Mouse (Mus musculus) retina, adult 2 months (tissue): ENCODE data around the gene Nckap5l.
A peak's percentile ranks its signal among the peaks of the same experiment; 100 is the strongest.
"Not testable (repeated sequence)": the region's sequence is repeated elsewhere in the genome, so short reads cannot be mapped to it uniquely, and the experiment has no call there.

Experiments used
- DNase-seq: peaks from one replicate; pipeline ENCODE4 v3.0.0-alpha.2; 2012; ENCODE audit warnings: low read depth, low spot score

Nckap5l gene

DNA sequence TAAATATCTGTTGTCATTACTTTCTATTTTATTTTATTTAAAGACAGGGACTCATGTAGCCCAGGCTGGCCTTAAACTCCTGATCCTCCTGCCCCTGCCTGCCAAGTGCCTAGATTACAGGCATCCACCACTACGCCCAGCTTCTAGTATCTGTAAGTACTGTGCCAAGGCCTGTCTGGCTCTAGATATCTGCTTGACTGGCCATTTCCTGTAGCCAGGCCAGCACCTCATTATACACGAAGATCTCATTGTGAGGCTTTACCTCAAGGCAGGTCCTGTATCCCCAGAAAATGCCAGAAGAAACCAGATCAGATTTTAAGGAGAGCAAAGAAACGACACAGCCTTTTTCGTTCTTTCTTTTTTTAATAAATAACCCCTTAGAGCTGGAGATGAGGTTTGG lies 12.2 kb upstream of the Nckap5l start:
- DNase-seq, result no peak

- DNase-seq, result peak; percentile 59
These were observed 11.5 kb upstream of the Nckap5l start for GRCm38 (mm10) chr15:99469067-99469466.

DNA sequence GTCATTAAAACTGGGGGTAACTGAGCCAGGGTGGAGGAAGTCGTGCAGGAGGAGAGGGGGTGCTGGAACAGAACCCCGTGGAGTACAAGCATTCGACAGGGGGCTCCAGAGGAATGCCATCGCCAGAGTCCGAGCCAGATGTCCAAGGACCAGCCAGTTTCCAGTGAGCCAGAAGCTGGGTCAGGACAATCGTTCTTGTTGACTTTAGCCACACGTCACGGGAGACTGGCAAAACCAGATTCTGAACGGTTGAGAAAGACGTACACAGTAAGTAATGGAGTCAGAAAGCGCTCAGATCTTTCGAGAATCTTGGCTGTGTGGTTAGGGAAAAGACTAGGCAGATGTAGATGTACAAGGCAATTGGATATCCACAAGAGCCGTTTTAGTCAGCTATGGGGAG lies 5.6 kb upstream of the Nckap5l start:
- no peak for DNase-seq

- DNase-seq, result no peak
These were observed 464 bp downstream of the Nckap5l start for GRCm38 (mm10) chr15:99456963-99457605.

GRCm38 (mm10) chr15:99456338-99456962 lies 1.1 kb downstream of the Nckap5l start:
- DNase-seq, result no peak

- no peak for DNase-seq
These were observed 2.1 kb downstream of the Nckap5l start for GRCm38 (mm10) chr15:99455415-99455814.

DNA sequence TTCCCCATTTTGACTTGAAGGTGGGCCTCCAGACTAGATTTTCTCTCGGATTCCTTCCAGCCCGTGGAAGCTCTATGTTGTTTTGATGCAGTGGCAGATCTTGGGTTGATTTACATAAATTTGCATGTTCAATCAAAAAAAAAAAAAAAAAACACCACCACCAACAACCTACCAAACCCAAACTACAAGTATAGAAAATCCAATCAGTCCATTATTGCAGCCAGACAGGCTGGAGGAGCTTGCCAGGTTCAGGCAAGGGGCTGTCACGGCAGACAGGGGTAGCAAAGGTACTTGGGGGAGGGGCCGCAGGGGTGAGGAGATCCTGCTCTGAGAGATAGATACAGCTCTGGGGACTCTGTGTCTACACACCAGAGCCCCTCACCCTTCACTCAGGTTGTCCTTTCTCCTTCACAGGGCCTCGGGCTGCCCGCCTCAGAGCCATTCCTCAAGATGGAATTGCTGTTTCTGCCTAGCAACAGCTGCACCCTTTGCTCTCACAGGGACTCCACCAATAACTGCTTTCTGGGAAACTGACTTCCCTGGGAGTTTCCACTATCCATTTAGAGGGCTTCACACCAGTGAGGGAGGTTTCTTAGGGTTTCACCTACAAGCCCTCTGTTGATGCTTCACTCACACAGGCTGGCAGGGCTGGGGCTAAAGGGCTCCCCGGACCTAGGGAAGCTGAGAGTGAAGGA lies 2.8 kb downstream of the Nckap5l start:
- no peak for DNase-seq

DNA sequence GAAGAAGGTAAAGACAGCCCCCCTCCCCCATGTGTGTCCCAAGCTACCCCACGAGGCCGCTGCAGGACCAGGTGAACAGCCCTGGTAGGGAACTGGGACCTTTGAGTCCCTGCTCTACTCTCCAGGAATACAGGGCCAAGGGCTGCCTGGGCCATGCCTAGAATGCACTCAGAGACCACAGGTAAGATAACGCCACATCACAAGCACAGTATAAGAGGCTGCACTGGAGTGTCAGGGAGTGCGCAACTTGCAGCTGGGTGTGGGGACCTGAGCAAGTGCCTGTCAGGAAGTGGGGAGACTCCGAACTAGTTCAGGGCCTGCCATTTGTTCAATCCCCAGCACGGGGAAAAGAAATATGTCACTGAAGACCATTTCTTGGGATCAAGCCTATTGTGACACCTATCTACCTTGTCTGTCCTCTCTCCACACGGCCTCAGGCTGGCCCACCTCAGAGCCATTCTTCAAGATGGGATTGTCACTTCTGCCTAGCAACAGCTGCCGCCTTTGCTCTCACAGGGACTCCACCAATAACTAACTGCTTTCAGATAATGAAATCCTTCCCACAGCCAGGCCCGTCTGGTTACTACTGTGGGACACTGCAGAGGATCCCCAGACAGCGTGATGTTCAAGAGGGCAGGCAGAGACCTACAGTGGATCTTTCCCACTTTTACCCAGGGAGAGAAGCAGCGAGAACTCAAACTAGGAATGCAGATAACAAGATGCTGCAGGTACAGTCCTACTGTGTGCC lies 4.2 kb downstream of the Nckap5l start:
- no peak for DNase-seq

- no peak for DNase-seq
These were observed 7.7 kb downstream of the Nckap5l start for GRCm38 (mm10) chr15:99449751-99450280.

DNA sequence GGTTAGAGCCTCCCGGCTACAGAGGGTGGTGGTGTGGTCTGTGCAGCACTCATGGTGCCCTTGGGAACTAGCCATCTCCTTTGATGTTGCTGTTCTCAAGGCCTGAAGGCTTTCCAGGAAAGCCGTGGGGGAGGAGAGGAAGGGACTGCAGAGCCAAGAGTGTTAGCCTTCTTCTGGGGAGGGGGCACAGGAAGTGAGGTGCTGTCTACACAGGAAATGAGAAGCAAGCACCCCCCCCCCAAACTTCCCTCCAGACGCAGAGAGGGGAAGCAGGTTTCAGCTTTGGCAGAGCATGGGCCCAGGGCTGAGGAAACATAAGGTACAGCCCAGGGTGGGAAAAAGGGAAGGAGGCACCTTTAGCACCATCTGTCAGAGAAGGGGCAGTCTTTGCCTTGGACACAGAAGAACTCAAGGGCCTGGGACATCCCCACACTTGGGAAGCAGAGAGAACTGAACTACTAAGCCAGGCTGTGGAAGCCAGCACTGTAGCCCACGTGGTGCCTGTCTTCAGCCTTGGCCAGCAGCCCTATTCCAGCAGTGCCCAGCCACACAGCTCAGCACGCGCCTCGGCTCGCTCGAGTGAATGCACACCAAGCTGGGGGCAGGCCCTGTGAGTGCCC lies 8.3 kb downstream of the Nckap5l start:
- no peak for DNase-seq

DNA sequence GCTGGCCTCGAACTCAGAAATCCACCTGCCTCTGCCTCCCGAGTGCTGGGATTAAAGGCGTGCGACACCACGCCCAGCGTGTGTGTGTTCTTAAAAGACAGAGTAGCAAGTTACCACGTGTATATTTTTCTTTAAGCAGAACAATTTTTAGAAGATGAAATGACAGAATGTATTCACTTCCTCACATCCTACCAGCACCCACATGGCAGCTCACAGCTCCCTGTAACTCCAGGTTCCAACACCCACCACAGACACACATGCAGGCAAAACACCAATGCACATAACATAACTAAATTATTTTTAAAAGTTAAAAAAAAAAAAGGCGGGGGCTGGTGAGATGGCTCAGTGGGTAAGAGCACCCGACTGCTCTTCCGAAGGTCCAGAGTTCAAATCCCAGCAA lies 11.4 kb downstream of the Nckap5l start:
- not testable (repeated sequence) for DNase-seq

GRCm38 (mm10) chr15:99445567-99445966 lies 12.0 kb downstream of the Nckap5l start:
- no peak for DNase-seq

DNA sequence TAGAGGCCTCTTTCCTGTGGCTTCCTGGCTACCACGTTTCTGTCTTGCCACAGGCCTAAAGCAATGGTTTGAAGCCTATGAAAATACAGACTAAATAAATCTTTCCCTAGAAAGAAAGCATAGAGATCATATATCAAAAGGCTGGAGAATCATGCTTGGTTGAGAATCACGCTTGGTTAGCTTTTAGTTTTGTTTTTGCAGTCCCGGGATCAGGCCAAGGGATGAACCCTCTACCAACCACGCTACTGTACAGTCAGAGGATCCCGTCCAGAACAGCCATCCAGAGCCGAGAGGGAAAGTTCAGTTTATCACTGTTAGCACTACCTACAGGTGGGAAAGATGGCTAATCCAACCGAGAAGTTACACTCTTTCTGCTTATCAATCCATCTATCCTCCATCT lies 15.2 kb downstream of the Nckap5l start:
- DNase-seq, result no peak

GRCm38 (mm10) chr15:99440816-99441457 lies 16.6 kb downstream of the Nckap5l start:
- no peak for DNase-seq

GRCm38 (mm10) chr15:99440112-99440815 lies 17.3 kb downstream of the Nckap5l start:
- no peak for DNase-seq

DNA sequence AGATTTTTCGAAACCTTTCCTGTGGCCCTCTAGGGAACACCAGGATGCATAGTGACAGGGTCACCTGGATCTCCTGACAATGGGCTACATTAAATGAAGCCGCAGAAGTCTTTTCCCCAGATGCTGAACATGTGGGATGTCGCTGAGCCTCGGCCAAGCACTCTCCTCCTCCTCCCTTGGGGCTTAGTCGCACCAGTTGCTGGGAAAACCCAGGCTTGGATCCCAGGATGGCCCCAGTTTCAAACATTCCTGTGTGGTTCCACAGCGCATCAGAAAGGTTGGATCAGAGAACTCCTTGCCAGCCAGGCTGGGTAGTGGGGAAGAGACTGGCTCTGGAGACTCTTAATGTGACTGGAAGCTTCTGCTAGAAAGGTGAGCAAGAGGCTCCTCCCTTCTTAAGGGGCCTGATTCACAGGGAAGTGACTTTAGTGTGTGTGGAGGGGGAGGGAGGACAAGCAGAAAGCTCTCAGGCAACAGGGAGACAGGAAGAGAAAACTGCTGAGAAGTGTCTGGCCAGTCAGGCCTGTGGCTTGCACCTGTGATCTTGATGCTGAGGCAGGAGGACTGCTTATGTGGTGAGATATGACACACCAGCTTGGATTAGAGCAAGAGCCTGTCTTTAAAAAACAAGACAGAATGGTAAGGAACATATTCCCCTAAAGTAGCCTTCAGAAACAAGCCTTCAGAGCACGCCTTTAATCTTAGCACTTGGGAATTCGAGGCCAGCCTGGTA lies 18.4 kb downstream of the Nckap5l start:
- DNase-seq, result no peak

- no peak for DNase-seq
These were observed 23.6 kb downstream of the Nckap5l start for GRCm38 (mm10) chr15:99433913-99434312.

GRCm38 (mm10) chr15:99433081-99433718 lies 24.3 kb downstream of the Nckap5l start:
- no peak for DNase-seq

DNA sequence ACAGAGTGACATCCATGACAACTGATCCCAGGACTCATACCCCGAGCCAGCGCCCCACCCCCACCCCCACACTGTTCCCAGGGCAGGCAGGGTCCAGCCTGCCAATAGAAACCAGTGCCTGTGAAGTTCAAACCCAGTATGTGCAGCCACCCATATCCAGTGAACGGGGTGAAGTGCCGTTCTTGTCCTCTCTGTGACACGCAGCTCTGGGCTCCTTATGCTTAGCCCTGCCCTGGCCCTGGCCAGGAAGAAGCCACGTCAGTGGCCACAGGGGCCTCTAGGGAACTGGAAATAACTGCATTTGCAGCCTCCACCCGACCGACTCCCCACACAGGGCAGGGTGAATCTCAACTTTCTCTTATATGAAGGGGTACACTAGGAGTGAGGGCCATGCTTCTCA lies 25.6 kb downstream of the Nckap5l start:
- no peak for DNase-seq
